Mouse (Mus musculus) kidney, embryonic 14.5 days (tissue): Measurements from ENCODE around the gene Wfdc10. TPM values are rescaled to one million over a fixed set of nuclear protein-coding genes. Genes with fewer than 3 reads are reported as not detected.

Source experiments
- ATAC-seq: fragments of 200-750 bp; cut with Nextera tagmentation; 2 replicates; pipeline ENCODE4 v1.8.0; 2017; ENCODE audit warnings: moderate number of reproducible peaks, mild to moderate bottlenecking, moderate TSS enrichment, moderate library complexity; ENCODE audit not compliant: low FRiP score, low TSS enrichment
- H3K27ac ChIP-seq: fragments of 300-500 bp; sonication (generic); 2 replicates; pipeline ENCODE4 v1.5.1; 2014; ENCODE audit warnings: low read depth, mild to moderate bottlenecking, low read length, moderate library complexity, mixed read lengths
- H3K27me3 ChIP-seq: fragments of 300-500 bp; sonication (generic); 2 replicates; pipeline ENCODE4 v1.6.1; 2014; ENCODE audit warnings: mild to moderate bottlenecking, low read length; ENCODE audit not compliant: control insufficient read depth, insufficient read depth
- H3K36me3 ChIP-seq: fragments of 300-500 bp; sonication (generic); 2 replicates; pipeline ENCODE4 v1.6.1; 2014; ENCODE audit warnings: low read length, mixed read lengths; ENCODE audit not compliant: control insufficient read depth, insufficient read depth
- H3K4me1 ChIP-seq: fragments of 300-500 bp; sonication (generic); 2 replicates; pipeline ENCODE4 v1.6.1; 2014; ENCODE audit warnings: low read length, mixed read lengths; ENCODE audit not compliant: control insufficient read depth, insufficient read depth
- H3K4me2 ChIP-seq: fragments of 300-500 bp; sonication (generic); replicated peaks from 2 replicates; pipeline ENCODE4 v1.6.1; 2014; ENCODE audit warnings: low read depth, mild to moderate bottlenecking, low read length
- H3K4me3 ChIP-seq: fragments of 300-500 bp; sonication (generic); 2 replicates; pipeline ENCODE4 v1.5.1; 2014; ENCODE audit warnings: mild to moderate bottlenecking, low read length
- H3K9ac ChIP-seq: fragments of 300-500 bp; sonication (generic); 2 replicates; pipeline ENCODE4 v1.6.1; 2014; ENCODE audit warnings: low read depth, mild to moderate bottlenecking, low read length, moderate library complexity
- H3K9me3 ChIP-seq: fragments of 300-500 bp; sonication (generic); 2 replicates; pipeline ENCODE4 v1.6.1; 2016; ENCODE audit warnings: low read length; ENCODE audit not compliant: control insufficient read depth
- WGBS: fragments of 180-500 bp; shearing (Covaris S2); extraction: QIAGEN DNeasy Blood & Tissue Kit; methylation state at CpG from one replicate; pipeline ENCODE4 v1.1.7; 2014; 5-methylcytosine and 5-hydroxymethylcytosine counted together
- polyA plus RNA-seq: library from polyadenylated mRNA; unstranded; fragments of >200 nt; fragmentation: Nextera tagmentation; extraction: Ambion mirVana; gene quantifications from 2 replicates; pipeline ENCODE4 v1.2.1, GENCODE M21; 2014

Wfdc10 gene
- polyA plus RNA-seq, 1 experiment from 2014 or later, result not detected

- Histone ChIP-seq H3K9ac (no peak overlapping the region), H3K4me2 (peak overlapping the region; percentile 38), H3K9me3 (no peaks in the 10 kb centered on the region), H3K4me1 (peaks cover 9% of the 10 kb centered on the region), H3K36me3 (no peaks in the 10 kb centered on the region), H3K27me3 (no peaks in the 10 kb centered on the region), H3K27ac (no peak overlapping the region), H3K4me3 (peak overlapping the region; percentile 18; the same call in 1 of the 2 replicates)
- 17% methylated on average over 19 of the region's 19 CpGs for WGBS
- peak; percentile 91 for ATAC-seq
These were observed 23.2 kb downstream of the Wfdc10 start for GRCm38 (mm10) chr2:164678848-164679625.

- Histone ChIP-seq H3K27ac (no peak overlapping the region), H3K4me1 (peaks cover 9% of the 10 kb centered on the region), H3K27me3 (no peaks in the 10 kb centered on the region), H3K36me3 (no peaks in the 10 kb centered on the region), H3K9ac (no peak overlapping the region), H3K4me2 (no peak overlapping the region), H3K9me3 (no peaks in the 10 kb centered on the region), H3K4me3 (no peak overlapping the region)
- no peak for ATAC-seq
- 28% methylated on average over 3 of the region's 3 CpGs for WGBS
These were observed 24.1 kb downstream of the Wfdc10 start for GRCm38 (mm10) chr2:164679906-164680305.

GRCm38 (mm10) chr2:164684807-164685206, 29.0 kb downstream of the Wfdc10 start, which contains the start of gene Wfdc13:
Gene Wfdc13, plus strand, starts transcription at chr2:164685107.
- Histone ChIP-seq H3K4me2 (no peak within 1 kb of the TSS), H3K27me3 (no peaks in the 10 kb centered on the region), H3K9me3 (no peaks in the 10 kb centered on the region), H3K36me3 (no peaks in the 10 kb centered on the region), H3K27ac (no peak within 1 kb of the TSS), H3K4me1 (no peaks in the 10 kb centered on the region), H3K4me3 (no peak within 1 kb of the TSS), H3K9ac (no peak within 1 kb of the TSS)
- no peak for ATAC-seq
- 71% methylated on average over 3 of the region's 3 CpGs for WGBS

GRCm38 (mm10) chr2:164698201-164698600, 42.4 kb downstream of the Wfdc10 start, which contains the start of gene Spint4:
Gene Spint4, plus strand, starts transcription at chr2:164698501.
- no peak for ATAC-seq
- WGBS, result 72% methylated on average over 4 of the region's 4 CpGs

GRCm38 (mm10) chr2:164700959-164701358, 45.1 kb downstream of the Wfdc10 start:
- no peaks in the 10 kb centered on the region for H3K9me3 ChIP-seq
- 68% methylated on average over 5 of the region's 5 CpGs for WGBS
- no peak for ATAC-seq
- H3K4me1 ChIP-seq, result no peaks in the 10 kb centered on the region
- H3K27me3 ChIP-seq, result no peaks in the 10 kb centered on the region
- H3K27ac ChIP-seq, result no peak overlapping the region
- no peak overlapping the region for H3K4me3 ChIP-seq
- no peak overlapping the region for H3K4me2 ChIP-seq
- H3K36me3 ChIP-seq, result no peaks in the 10 kb centered on the region
- H3K9ac ChIP-seq, result no peak overlapping the region

More at GRCm38 (mm10) chr2:164698201-164698600, 42.4 kb downstream of the Wfdc10 start, which contains the start of gene Spint4:
- H3K9me3 ChIP-seq, result no peaks in the 10 kb centered on the region
- no peaks in the 10 kb centered on the region for H3K36me3 ChIP-seq
- no peak within 1 kb of the TSS for H3K9ac ChIP-seq
- no peak within 1 kb of the TSS for H3K4me2 ChIP-seq
- H3K4me3 ChIP-seq, result no peak within 1 kb of the TSS
- H3K4me1 ChIP-seq, result no peaks in the 10 kb centered on the region
- H3K27ac ChIP-seq, result no peak within 1 kb of the TSS
- no peaks in the 10 kb centered on the region for H3K27me3 ChIP-seq

GRCm38 (mm10) chr2:164701761-164702160, 45.9 kb downstream of the Wfdc10 start:
- no peak for ATAC-seq
- H3K27me3 ChIP-seq, result no peaks in the 10 kb centered on the region
- H3K4me2 ChIP-seq, result no peak overlapping the region
- H3K9me3 ChIP-seq, result no peaks in the 10 kb centered on the region
- WGBS, result 89% methylated on average over 5 of the region's 5 CpGs
- no peak overlapping the region for H3K9ac ChIP-seq
- no peak overlapping the region for H3K27ac ChIP-seq
- no peaks in the 10 kb centered on the region for H3K4me1 ChIP-seq
- no peak overlapping the region for H3K4me3 ChIP-seq
- no peaks in the 10 kb centered on the region for H3K36me3 ChIP-seq

- no peak overlapping the region for H3K9ac ChIP-seq
- H3K4me1 ChIP-seq, result no peaks in the 10 kb centered on the region
- H3K36me3 ChIP-seq, result no peaks in the 10 kb centered on the region
- no peak overlapping the region for H3K4me2 ChIP-seq
- no peaks in the 10 kb centered on the region for H3K27me3 ChIP-seq
- H3K9me3 ChIP-seq, result no peaks in the 10 kb centered on the region
- H3K27ac ChIP-seq, result no peak overlapping the region
- no peak overlapping the region for H3K4me3 ChIP-seq
- WGBS, result 75% methylated on average over 5 of the region's 5 CpGs
- no peak for ATAC-seq
These were observed 48.4 kb downstream of the Wfdc10 start for GRCm38 (mm10) chr2:164704235-164704634.

- Histone ChIP-seq H3K36me3 (no peaks in the 10 kb centered on the region), H3K9ac (no peak overlapping the region), H3K4me2 (no peak overlapping the region), H3K4me3 (no peak overlapping the region), H3K4me1 (no peaks in the 10 kb centered on the region), H3K27ac (no peak overlapping the region), H3K9me3 (no peaks in the 10 kb centered on the region), H3K27me3 (no peaks in the 10 kb centered on the region)
- WGBS, result 95% methylated on average over 6 of the region's 6 CpGs
- no peak for ATAC-seq
These were observed 49.5 kb downstream of the Wfdc10 start for GRCm38 (mm10) chr2:164705328-164705727.

GRCm38 (mm10) chr2:164705991-164706390, 50.1 kb downstream of the Wfdc10 start:
- Histone ChIP-seq H3K36me3 (no peaks in the 10 kb centered on the region), H3K4me2 (no peak overlapping the region), H3K4me3 (no peak overlapping the region), H3K9me3 (no peaks in the 10 kb centered on the region), H3K9ac (no peak overlapping the region), H3K27me3 (no peaks in the 10 kb centered on the region), H3K4me1 (no peaks in the 10 kb centered on the region), H3K27ac (no peak overlapping the region)
- ATAC-seq, result no peak
- WGBS, result 89% methylated on average over 14 of the region's 14 CpGs
